Mouse (Mus musculus): Measurements from ENCODE around the gene Mettl7b.

- TF ChIP-seq CTCF (IDR thresholded peaks at IDR 0.05; ENCODE audit: insufficient read depth, low read length) (no peak), POLR2A (IDR thresholded peaks at IDR 0.05; ENCODE audit: borderline replicate concordance, extremely low read depth, low read depth, low read length) (no peak)
Observed at GRCm38 (mm10) chr10:128919966-128920365, 40.8 kb downstream of the Mettl7b start.

Data from lung, adult 2 months (tissue).